Mouse (Mus musculus): ENCODE data around the gene Cep131.

- TF ChIP-seq POLR2A (IDR thresholded peaks at IDR 0.05; ENCODE audit: low read depth, low read length) (peak; percentile 60), CTCF (IDR thresholded peaks at IDR 0.05; ENCODE audit: borderline replicate concordance, insufficient read depth, low read length) (no peak)
Observed at GRCm38 (mm10) chr11:120098588-120099511, 12.2 kb upstream of the Cep131 start, which contains the start of the genes Tepsin and Ndufaf8.
